Mouse (Mus musculus): ENCODE data around the gene Crhr1.
"Not testable (repeated sequence)": the region's sequence is repeated elsewhere in the genome, so short reads cannot be mapped to it uniquely, and the experiment has no call there.

Gene Crhr1

DNA sequence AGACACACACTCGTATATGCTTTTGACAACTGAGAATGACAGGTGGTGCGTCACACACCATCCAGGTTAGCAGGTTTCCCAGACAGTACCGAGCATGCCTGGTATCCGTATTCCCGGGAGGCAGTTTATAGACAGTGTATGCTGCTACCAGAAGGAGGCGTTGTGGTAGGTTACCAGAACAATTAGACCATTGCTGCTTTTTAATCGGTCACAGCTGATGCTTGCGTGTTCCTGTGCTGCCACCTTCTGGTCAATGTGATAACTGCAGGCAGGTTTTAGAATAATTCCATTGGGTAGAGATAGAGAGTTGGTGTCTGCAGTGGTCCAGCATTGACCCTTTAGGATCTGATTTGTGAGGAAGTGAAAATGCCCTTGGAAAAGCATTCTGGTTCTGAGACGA, 63.1 kb downstream of the Crhr1 start:
- in situ Hi-C loops (cut with MboI, MseI): no loop called here

GRCm38 (mm10) chr11:104197861-104198260, 65.2 kb downstream of the Crhr1 start:
- in situ Hi-C loops (cut with MboI, MseI): no loop called here

DNA sequence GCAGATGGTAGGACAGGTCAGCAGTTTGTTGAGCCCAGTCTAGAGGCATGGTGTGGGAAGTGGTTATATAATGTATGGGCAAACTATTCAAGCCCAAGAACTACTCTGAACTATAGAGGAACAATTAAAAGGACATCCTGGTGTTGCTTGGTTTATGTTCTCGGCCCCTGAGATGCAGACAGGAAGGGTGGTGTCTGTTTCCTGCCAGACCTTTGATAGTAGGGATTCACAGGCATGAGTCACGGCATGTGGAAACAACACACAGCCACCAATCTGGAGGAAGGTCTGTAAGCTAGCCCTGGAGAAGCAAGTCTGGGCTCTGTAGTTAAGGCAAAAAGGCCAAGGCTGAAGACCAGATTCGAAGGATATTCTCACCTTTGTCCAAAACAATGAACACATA, 70.6 kb downstream of the Crhr1 start:
- in situ Hi-C loops (cut with MboI, MseI): no loop called here

GRCm38 (mm10) chr11:104206573-104206972, 73.9 kb downstream of the Crhr1 start:
- in situ Hi-C loops (cut with MboI, MseI): no loop called here

DNA sequence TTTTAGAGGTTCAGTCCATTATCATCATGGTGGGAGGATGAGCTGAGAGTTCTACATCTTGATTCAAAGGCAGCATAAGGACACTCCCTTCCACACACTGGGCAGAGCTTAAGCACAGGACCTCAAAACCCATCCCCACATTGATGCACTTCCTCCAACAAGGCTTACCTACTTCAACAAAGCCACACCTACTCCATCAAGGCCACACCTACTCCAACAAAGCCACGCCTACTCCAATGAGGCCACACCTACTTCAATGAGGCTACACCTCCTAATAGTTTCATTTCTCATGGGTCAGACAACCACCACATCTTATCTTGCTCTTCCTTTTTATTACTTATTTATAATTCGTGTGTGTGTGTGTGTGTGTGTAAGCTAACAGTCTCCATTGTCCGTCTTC, 76.4 kb downstream of the Crhr1 start:
- in situ Hi-C loops (cut with MboI, MseI): no loop called here

GRCm38 (mm10) chr11:104211251-104211650, 78.6 kb downstream of the Crhr1 start:
- in situ Hi-C loops (cut with MboI, MseI): no loop called here

GRCm38 (mm10) chr11:104214128-104214527, 81.5 kb downstream of the Crhr1 start:
- in situ Hi-C loops (cut with MboI, MseI): not testable (repeated sequence)

DNA sequence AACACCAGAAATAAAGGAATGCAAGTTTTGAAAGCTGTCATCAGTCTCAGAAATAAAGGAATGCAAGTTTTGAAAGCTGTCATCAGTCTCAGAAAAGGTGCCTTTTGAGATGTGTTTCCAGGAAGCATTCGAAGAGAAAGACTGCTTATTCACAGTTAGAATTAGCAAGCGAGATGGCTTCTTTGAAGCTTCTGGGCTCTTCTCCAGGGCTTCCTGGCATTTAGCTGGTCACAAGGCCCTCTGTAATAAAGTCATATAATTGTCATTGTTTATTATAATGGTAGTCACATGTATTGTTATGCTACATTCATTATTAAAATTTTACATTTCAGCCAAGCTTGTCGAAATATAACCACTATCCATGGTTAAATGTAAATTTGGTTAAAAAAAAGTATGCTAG, 85.4 kb downstream of the Crhr1 start:
- in situ Hi-C loops (cut with MboI, MseI): no loop called here

GRCm38 (mm10) chr11:104220291-104220690, 87.6 kb downstream of the Crhr1 start:
- in situ Hi-C loops (cut with MboI, MseI): no loop called here

- in situ Hi-C loops (cut with MboI, MseI): no loop called here
Measured at GRCm38 (mm10) chr11:104221751-104222150, 89.1 kb downstream of the Crhr1 start.

- in situ Hi-C loops (cut with MboI, MseI): no loop called here
Measured at GRCm38 (mm10) chr11:104223301-104223700, 90.6 kb downstream of the Crhr1 start.

All from regulatory T cell (primary cell).